Mouse (Mus musculus): ENCODE measurements around the gene Fxn. TPM values are rescaled to one million over a fixed set of nuclear protein-coding genes. Genes with fewer than 3 reads are reported as not detected.
A peak's percentile ranks its signal among the peaks of the same experiment; 100 is the strongest.
"Not testable (repeated sequence)": the region's sequence is repeated elsewhere in the genome, so short reads cannot be mapped to it uniquely, and the experiment has no call there.

Gene Fxn
- polyA plus RNA-seq, 1 experiment from 2014 or later = 60.8 TPM

- no peak overlapping the region for H3K9ac ChIP-seq
- no peak for ATAC-seq (replicated peaks; ENCODE audit: low FRiP score)
- 75% methylated on average over 12 of the region's 12 CpGs for WGBS
- no peaks in the 10 kb centered on the region for H3K9me3 ChIP-seq (replicated peaks)
- H3K36me3 ChIP-seq = peaks cover 19% of the 10 kb centered on the region
- H3K4me2 ChIP-seq = no peak overlapping the region
- no peaks in the 10 kb centered on the region for H3K27me3 ChIP-seq
- H3K4me3 ChIP-seq (replicated peaks) = no peak overlapping the region
- H3K4me1 ChIP-seq = no peaks in the 10 kb centered on the region
- no peak overlapping the region for H3K27ac ChIP-seq
These were observed 20.7 kb downstream of the Fxn start for GRCm38 (mm10) chr19:24259390-24260351.

GRCm38 (mm10) chr19:24258368-24258767 is 22.0 kb downstream of the Fxn start:
- H3K36me3 ChIP-seq = peaks cover 10% of the 10 kb centered on the region; the same call in 1 of the 2 replicates
- H3K9ac ChIP-seq = no peak overlapping the region
- H3K4me1 ChIP-seq = peaks cover 6% of the 10 kb centered on the region; the same call in 1 of the 2 replicates
- H3K9me3 ChIP-seq (replicated peaks) = no peaks in the 10 kb centered on the region
- H3K27me3 ChIP-seq = no peaks in the 10 kb centered on the region
- no peak for ATAC-seq (replicated peaks; ENCODE audit: low FRiP score)
- WGBS = 63% methylated on average over 5 of the region's 5 CpGs
- H3K4me3 ChIP-seq (replicated peaks) = no peak overlapping the region
- H3K27ac ChIP-seq = 0 out of 2 replicates have a peak overlapping the region, but pooled peaks have one; percentile 46
- H3K4me2 ChIP-seq = no peak overlapping the region

GRCm38 (mm10) chr19:24257962-24258361 is 22.4 kb downstream of the Fxn start:
- WGBS = 87% methylated on average over 6 of the region's 6 CpGs
- H3K27ac ChIP-seq = 0 out of 2 replicates have a peak overlapping the region, but pooled peaks have one; percentile 46
- peaks cover 7% of the 10 kb centered on the region; the same call in 1 of the 2 replicates for H3K4me1 ChIP-seq
- no peak for ATAC-seq (replicated peaks; ENCODE audit: low FRiP score)
- no peak overlapping the region for H3K4me3 ChIP-seq (replicated peaks)
- H3K27me3 ChIP-seq = no peaks in the 10 kb centered on the region
- H3K4me2 ChIP-seq = no peak overlapping the region
- no peak overlapping the region for H3K9ac ChIP-seq
- peaks cover 10% of the 10 kb centered on the region; the same call in 1 of the 2 replicates for H3K36me3 ChIP-seq
- no peaks in the 10 kb centered on the region for H3K9me3 ChIP-seq (replicated peaks)

GRCm38 (mm10) chr19:24253657-24254260 is 26.6 kb downstream of the Fxn start:
- Histone ChIP-seq H3K4me1 (peaks cover 22% of the 10 kb centered on the region), H3K9me3 (replicated peaks) (no peaks in the 10 kb centered on the region), H3K27ac (no peak overlapping the region), H3K4me3 (replicated peaks) (no peak overlapping the region), H3K4me2 (no peak overlapping the region), H3K27me3 (no peaks in the 10 kb centered on the region), H3K9ac (no peak overlapping the region), H3K36me3 (no peaks in the 10 kb centered on the region)
- WGBS = 28% methylated on average over 9 of the region's 9 CpGs
- no peak for ATAC-seq (replicated peaks; ENCODE audit: low FRiP score)

GRCm38 (mm10) chr19:24251869-24252268 is 28.5 kb downstream of the Fxn start:
- WGBS = 15% methylated on average over 6 of the region's 6 CpGs
- H3K36me3 ChIP-seq = no peaks in the 10 kb centered on the region
- no peaks in the 10 kb centered on the region for H3K27me3 ChIP-seq
- H3K4me2 ChIP-seq = peak overlapping the region; percentile 34
- H3K27ac ChIP-seq = peak overlapping the region; percentile 82
- H3K9ac ChIP-seq = no peak overlapping the region
- H3K4me3 ChIP-seq (replicated peaks) = no peak overlapping the region
- no peaks in the 10 kb centered on the region for H3K9me3 ChIP-seq (replicated peaks)
- peaks cover 22% of the 10 kb centered on the region for H3K4me1 ChIP-seq
- peak; percentile 77; the same call in 1 of the 2 replicates for ATAC-seq (replicated peaks; ENCODE audit: low FRiP score)

- no peak overlapping the region for H3K9ac ChIP-seq
- WGBS = 62% methylated on average over 6 of the region's 6 CpGs
- no peaks in the 10 kb centered on the region for H3K27me3 ChIP-seq
- no peak overlapping the region for H3K27ac ChIP-seq
- no peaks in the 10 kb centered on the region for H3K36me3 ChIP-seq
- H3K9me3 ChIP-seq (replicated peaks) = no peaks in the 10 kb centered on the region
- no peak overlapping the region for H3K4me2 ChIP-seq
- peaks cover 38% of the 10 kb centered on the region for H3K4me1 ChIP-seq
- H3K4me3 ChIP-seq (replicated peaks) = no peak overlapping the region
- no peak for ATAC-seq (replicated peaks; ENCODE audit: low FRiP score)
These were observed 37.1 kb downstream of the Fxn start for GRCm38 (mm10) chr19:24243340-24243739.

GRCm38 (mm10) chr19:24241799-24242546 is 38.4 kb downstream of the Fxn start:
- Histone ChIP-seq H3K4me3 (replicated peaks) (peak overlapping the region; percentile 3; the same call in 1 of the 2 replicates), H3K9ac (0 out of 2 replicates have a peak overlapping the region, but pooled peaks have one; percentile 4), H3K27ac (peak overlapping the region; percentile 79), H3K9me3 (replicated peaks) (no peaks in the 10 kb centered on the region), H3K27me3 (no peaks in the 10 kb centered on the region), H3K4me1 (peaks cover 41% of the 10 kb centered on the region), H3K4me2 (peak overlapping the region; percentile 43), H3K36me3 (no peaks in the 10 kb centered on the region)
- ATAC-seq (replicated peaks; ENCODE audit: low FRiP score) = peak; percentile 88
- WGBS = 10% methylated on average over 14 of the region's 14 CpGs

GRCm38 (mm10) chr19:24241271-24241670 is 39.1 kb downstream of the Fxn start:
- ATAC-seq (replicated peaks; ENCODE audit: low FRiP score) = no peak
- WGBS = 59% methylated on average over 8 of the region's 8 CpGs
- no peaks in the 10 kb centered on the region for H3K9me3 ChIP-seq (replicated peaks)
- H3K9ac ChIP-seq = no peak overlapping the region
- H3K4me1 ChIP-seq = peaks cover 41% of the 10 kb centered on the region
- no peaks in the 10 kb centered on the region for H3K27me3 ChIP-seq
- no peaks in the 10 kb centered on the region for H3K36me3 ChIP-seq
- no peak overlapping the region for H3K4me2 ChIP-seq
- H3K27ac ChIP-seq = peak overlapping the region; percentile 79; the same call in 1 of the 2 replicates
- H3K4me3 ChIP-seq (replicated peaks) = no peak overlapping the region

GRCm38 (mm10) chr19:24238011-24238410 is 42.4 kb downstream of the Fxn start:
- 63% methylated on average over 4 of the region's 4 CpGs for WGBS
- no peak overlapping the region for H3K27ac ChIP-seq
- H3K4me3 ChIP-seq (replicated peaks) = no peak overlapping the region
- no peaks in the 10 kb centered on the region for H3K9me3 ChIP-seq (replicated peaks)
- H3K9ac ChIP-seq = no peak overlapping the region
- H3K4me1 ChIP-seq = peaks cover 35% of the 10 kb centered on the region
- ATAC-seq (replicated peaks; ENCODE audit: low FRiP score) = no peak
- no peak overlapping the region for H3K4me2 ChIP-seq
- no peaks in the 10 kb centered on the region for H3K27me3 ChIP-seq
- no peaks in the 10 kb centered on the region for H3K36me3 ChIP-seq

GRCm38 (mm10) chr19:24232356-24232755 is 48.0 kb downstream of the Fxn start:
- 93% methylated on average over 1 of the region's 1 CpGs for WGBS
- H3K4me2 ChIP-seq; H3K27ac ChIP-seq; H3K9ac ChIP-seq; H3K27me3 ChIP-seq; H3K36me3 ChIP-seq; ATAC-seq (replicated peaks; ENCODE audit: low FRiP score); H3K9me3 ChIP-seq (replicated peaks); H3K4me1 ChIP-seq; H3K4me3 ChIP-seq (replicated peaks): not testable (repeated sequence)

GRCm38 (mm10) chr19:24225305-24225696 is 55.1 kb downstream of the Fxn start:
- ATAC-seq (replicated peaks; ENCODE audit: low FRiP score) = peak; percentile 61; the same call in 1 of the 2 replicates
- Histone ChIP-seq H3K27ac (peak overlapping the region; percentile 92), H3K27me3 (0 out of 2 replicates have a peak, but pooled peaks cover 5% of the 10 kb centered on the region), H3K4me1 (peaks cover 45% of the 10 kb centered on the region), H3K36me3 (no peaks in the 10 kb centered on the region), H3K9me3 (replicated peaks) (no peaks in the 10 kb centered on the region), H3K4me2 (peak overlapping the region; percentile 91), H3K4me3 (replicated peaks) (peak overlapping the region; percentile 67), H3K9ac (peak overlapping the region; percentile 76)
- 1% methylated on average over 17 of the region's 17 CpGs for WGBS
